Mouse (Mus musculus) splenic B cell, adult 2 months (primary cell): ENCODE data around the gene Fam124a.

Experiments
- DNase-seq: peaks from one replicate; pipeline ENCODE4 v3.0.0-alpha.2; 2011; ENCODE audit warnings: low read depth, low spot score
- H3K27me3 ChIP-seq: 2 replicates; pipeline ENCODE4 v1.6.1; 2012; ENCODE audit warnings: mild to moderate bottlenecking, low read length, moderate library complexity, mixed read lengths; ENCODE audit not compliant: control insufficient read depth, poor library complexity, insufficient read depth, severe bottlenecking
- H3K36me3 ChIP-seq: 2 replicates; pipeline ENCODE4 v1.6.1; 2012; ENCODE audit warnings: mild to moderate bottlenecking, low read length, moderate library complexity, mixed read lengths; ENCODE audit not compliant: control insufficient read depth, poor library complexity, insufficient read depth, severe bottlenecking

Gene Fam124a

DNA sequence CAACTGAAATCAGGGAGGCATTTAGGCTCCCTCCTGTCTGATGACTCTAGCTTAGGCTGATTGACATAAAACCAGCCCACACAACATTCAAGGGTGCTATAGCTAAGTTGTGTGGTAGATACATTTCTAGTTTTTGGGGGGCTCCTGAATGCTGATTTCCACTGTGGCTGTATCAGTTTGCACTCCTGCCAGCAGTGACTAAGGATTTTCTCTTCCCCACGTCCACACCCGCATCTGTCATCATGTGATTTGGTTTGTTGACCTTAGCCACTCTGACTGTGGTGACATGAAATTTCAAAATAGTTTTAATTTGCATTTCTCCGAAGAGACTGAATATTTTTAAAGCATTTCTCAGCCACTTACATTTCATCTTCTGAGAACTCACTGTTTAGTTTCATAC lies 101.9 kb downstream of the Fam124a start:
- no peaks in the 10 kb centered on the region for H3K27me3 ChIP-seq
- no peaks in the 10 kb centered on the region for H3K36me3 ChIP-seq
- no peak for DNase-seq
